Mouse (Mus musculus) right cerebral cortex, adult 18-20 months (tissue): ENCODE results near the gene Pdss1.
"Not testable (repeated sequence)": the region's sequence is repeated elsewhere in the genome, so short reads cannot be mapped to it uniquely, and the experiment has no call there.

Experiments
- DNase-seq: peaks from one replicate; pipeline ENCODE4 v3.0.0; 2022; ENCODE audit warnings: mixed read lengths

Gene Pdss1

DNA sequence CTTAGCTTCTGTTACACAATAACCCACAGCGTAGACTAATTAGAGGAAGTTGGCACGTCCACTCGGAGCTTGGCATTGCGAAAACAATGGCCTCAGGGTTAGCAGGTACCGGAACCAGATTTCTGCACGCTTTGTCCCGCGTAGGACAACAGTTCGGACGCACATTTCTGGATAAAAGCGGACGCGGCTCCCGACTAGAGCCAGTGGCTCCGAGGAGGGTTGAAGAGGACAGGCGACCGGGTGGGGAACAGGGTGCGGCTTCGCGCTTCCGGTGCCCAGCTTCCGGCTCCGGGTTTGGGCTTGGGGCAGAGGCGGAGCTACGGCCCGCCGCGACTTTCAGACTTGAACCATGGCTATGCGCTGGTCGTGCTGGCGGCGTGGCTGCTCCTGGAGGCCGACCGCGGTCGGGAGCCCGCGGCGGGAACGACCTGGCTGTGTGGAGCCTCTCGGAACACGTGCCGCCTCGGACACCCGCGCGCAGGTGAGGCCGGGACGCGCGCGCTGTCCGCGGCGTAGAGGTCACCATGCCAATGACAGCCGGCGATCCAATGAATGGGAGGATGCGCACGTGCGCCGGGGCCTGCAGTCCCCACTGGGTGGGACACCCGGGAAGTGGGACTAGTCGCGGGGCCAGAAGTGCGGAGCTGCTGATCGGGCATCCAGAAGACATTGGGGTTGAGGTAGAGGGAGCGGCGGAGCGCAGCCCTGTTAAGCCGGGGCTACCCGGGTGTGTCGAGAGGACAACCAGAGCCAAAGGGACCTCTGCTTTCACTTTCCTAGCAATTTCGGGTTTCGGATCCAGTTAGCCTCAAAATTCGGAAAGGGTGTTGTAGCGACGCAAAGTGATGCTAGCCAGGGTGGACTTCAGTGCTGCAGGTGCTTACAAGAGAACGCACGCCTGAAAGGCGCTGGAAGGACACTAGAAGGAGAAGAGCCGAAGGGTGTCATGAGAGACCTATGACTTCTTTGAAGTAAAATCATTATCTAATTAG lies at the start of gene Pdss1:
TSS of gene Pdss1 (plus strand) at position 241 of the 992 bp plus-strand sequence.
- DNase-seq: peak; percentile 93

DNA sequence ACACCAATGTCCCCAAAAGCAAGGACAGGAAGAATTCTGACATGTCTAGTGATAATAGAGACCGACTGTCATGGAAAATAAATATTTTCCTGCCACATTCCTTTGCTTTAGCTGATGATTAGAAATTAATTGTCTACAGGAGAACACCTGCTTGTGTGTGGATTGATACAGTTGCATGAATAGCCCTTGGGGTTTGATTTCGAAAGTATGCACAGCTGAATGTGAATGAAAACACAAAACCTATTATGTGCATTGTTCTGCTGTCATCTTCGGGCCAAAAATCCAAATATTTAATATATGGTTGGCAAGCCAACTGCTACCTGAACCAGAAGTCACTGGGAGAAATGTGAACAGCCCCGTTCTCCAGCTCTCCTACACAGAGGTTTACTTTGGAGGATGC lies 43.4 kb upstream of the Pdss1 start:
- DNase-seq: no peak

DNA sequence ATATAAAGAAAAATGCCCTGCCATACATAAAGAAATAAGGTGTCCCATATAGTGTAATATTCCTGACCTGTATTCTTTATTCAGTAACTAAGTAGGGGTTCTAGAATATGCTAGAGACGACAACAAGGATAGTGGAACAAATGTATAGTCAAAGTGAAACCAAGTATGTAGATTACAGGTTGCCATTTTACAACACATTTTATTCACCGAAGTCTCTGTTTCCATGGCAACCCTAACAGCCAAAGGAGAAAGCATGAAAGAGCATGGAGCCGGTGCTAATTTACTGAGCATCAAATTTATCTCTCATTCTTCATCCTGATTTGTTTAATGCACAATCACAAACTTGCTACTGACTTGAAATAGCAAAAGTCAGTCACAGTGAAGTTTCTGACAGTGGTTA lies 37.8 kb upstream of the Pdss1 start:
- peak; percentile 5 for DNase-seq

DNA sequence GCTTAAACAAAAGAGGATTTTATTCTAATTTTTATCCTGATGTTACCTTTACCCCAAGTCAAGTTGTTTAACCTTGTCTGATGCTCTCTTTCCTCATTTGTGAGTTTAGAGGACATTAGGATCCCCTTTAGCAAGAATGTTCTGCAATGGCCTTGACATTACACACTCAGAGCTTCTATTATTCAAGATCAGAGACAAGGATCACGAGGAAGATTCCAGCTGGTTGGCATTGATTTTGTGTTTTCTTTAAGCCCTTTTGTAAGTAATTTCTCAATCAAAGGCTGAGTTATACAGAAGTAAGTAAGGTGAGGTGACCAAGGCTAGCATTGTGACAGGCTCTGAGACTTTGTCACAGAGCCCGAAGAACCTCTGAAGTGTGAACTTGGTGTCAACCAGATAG lies 33.1 kb upstream of the Pdss1 start:
- no peak for DNase-seq

DNA sequence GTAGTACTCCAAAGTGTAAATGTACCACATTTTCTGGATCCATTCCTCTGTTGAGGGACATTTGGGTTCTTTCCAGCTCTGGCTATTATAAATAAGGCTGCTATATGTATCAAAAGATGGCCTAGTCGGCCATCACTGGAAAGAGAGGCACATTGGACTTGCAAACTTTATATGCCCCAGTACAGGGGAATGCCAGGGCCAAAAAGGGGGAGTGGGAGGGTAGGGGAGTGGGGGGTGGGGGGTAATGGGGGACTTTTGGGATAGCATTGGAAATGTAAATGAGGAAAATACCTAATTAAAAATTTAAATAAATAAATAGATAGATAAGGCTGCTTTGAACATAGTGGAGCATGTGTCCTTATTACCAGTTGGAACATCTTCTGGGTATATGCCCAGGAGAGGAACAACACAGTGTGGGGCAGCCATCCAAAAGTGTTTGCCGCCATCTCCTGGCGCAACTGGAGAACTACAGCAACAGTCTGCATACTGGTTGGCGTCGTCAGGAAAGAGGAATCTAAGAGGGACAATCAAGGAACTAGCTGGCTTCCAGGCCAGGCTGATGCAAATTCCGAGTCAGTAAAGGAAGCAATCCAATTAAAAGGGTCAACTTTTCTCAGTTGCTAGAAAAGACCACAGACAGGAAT lies 30.8 kb upstream of the Pdss1 start:
- peak; percentile 72 for DNase-seq

DNA sequence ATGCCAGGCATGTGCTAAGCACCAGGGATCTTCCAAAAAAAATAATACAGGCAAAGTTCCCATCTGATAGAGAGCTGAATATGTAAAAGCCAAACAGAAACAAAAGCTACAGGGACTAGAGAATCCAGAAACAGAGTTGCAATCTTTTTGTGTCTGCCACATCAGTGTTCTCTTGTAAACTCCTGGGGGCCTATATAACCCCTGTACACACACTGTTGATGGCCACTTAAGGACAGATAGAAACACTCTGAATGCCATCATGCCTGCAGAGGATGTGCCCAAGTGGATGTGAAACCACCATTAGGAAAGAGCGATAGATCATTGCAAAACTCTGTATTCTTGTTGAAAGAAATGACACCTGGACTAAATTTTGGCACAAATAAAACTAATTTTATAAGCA lies 29.5 kb upstream of the Pdss1 start:
- no peak for DNase-seq

DNA sequence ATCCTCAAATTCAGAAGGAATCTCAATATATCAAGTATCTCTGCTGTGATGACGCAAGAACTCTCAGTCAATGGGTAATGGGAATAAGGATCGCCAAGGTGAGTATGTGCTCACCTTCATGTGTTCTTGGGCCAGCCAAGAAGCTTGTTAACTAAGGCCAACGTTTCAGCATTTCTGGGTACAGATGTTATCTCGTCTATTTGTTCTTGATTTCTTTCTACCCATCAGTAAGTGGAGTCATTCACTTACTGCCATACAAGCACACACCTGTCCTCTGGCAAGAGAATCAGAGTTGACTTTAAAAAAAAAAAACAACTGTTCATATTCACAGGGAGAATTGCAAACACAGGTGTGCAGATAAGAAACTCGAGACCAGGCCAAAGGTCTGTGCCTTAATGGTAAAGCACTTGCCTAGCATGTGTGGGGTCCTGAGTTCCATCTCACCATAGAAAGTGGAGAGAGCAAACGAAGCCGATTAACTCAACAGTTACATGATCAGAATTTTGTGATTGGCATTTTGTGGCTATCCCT lies 28.4 kb upstream of the Pdss1 start:
- DNase-seq: no peak

DNA sequence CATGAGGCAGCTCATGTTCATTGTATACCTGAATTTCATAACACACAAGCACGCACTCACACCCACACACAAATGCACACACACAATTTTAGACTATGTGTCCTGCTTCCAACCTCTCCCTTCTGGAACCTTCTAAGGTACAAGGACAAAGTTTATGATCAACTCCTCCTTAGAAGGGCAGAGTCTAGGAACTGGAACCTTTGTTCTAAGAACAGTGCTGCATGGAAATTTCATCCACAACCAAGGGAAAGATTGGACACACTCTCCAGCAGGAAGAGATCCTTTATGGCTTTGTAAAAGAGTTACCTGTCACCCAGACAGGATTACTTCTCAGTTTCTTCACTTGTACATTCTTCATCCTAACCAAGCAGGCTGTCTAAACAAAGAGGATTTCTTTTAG lies 22.2 kb upstream of the Pdss1 start:
- no peak for DNase-seq

DNA sequence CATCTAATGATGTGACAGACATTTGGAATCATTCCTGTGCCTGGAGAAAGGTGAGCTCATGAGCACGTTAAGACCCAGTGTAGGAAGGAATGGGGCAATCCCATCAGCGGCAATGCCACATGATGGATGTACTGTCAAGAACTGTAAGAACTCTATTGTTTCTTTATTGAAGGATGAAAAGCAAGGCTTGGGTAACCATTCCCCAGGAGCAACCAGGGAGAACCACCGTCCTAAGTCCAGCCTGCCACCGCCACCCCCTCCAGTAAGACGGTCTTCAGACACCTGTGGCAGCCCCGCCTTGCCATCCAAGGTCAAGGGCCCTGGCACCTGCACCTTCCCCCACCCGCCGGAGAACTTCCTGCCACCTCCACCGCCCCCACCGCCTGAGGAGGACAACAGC lies 20.7 kb upstream of the Pdss1 start:
- no peak for DNase-seq

DNA sequence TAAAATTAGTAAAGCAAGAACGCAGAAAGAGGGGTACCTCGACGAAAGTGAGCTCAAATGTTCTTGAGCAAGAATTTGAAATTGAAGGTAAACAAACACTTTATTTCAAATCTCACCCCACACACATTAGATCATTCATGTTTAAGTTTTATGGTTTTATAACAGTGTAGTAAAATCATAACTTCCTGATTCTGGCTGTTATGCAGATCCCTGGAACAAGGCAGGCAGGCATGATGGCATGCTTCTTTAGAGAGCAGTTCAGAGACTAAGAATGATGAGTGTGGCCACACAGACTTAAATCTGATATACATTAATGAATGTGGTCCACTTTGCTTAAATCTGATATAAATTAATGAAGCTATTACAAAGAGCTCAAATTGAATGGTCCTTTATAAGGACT lies 18.7 kb upstream of the Pdss1 start:
- DNase-seq: no peak

DNA sequence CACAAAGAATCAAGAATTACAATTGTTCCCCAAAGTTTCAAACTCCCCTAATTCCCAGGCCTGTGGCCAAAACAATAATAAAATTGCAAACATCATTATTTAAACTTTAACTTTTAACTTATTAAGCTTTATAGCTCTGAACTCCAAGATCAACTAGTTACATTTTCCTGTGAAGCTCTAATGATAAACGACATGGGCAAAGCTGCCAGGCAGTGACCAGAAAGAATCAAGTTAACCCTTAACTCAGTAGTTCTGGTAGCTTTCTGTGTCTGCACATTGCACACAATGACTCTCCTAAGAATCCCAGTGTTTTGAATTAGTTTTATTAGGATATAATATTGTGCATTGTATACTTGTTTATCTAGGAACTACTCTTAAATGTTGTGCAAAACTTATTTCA lies 16.5 kb upstream of the Pdss1 start:
- DNase-seq: no peak

DNA sequence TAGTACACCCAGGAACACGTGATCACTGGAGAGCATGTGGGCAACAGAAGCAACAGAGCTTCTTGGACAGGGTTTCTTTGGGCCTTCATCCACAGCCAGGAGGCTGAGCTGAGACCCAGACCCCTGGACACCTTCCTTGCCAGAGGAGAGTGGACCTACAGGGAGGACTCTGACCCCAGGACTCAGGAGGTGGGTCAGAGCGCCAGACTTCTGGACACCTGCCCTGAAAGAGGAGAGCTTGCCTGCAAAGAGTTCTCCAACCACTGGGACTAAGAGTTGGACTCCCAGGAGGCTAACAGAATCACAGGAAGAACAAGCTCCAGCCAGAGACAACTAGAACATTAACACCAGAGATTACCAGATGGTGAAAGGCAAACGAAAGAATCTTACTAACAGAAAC lies 14.6 kb upstream of the Pdss1 start:
- not testable (repeated sequence) for DNase-seq

DNA sequence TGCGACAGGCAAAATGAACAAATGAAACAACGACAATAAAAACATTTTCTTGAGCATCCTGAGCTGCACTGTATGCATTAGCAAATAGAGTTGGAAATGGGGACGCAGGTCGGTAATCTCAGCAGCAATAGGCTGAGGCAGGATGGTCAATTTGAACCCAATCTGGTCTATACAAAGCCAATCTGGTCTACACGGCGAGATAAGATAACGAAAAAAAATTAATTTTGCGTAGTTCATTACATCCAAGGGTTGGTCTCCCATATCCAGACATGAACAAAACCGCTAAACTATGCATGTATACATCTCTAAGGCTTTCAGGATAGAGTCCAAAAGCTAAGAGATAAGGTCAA lies 415 bp upstream of the Pdss1 start:
- no peak for DNase-seq

DNA sequence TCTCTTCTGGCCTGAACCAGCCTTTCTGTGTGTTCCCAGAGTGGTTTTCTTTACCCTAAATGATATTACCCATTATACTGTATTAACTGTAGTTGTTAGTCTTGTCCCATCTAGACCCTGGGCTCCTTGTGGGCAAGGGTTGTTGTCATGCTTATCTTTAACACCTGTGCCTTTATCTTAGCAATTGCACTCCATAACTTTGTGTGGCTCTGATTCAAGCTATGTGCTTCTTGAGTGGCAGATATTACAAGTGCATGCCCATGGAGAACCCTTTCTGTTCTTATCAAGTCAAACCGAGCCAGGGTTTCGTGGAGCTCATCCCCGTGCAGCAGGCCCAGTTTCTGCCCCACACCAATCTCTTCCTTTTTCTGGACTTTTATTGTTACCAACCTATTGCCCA lies 8.6 kb downstream of the Pdss1 start:
- no peak for DNase-seq

DNA sequence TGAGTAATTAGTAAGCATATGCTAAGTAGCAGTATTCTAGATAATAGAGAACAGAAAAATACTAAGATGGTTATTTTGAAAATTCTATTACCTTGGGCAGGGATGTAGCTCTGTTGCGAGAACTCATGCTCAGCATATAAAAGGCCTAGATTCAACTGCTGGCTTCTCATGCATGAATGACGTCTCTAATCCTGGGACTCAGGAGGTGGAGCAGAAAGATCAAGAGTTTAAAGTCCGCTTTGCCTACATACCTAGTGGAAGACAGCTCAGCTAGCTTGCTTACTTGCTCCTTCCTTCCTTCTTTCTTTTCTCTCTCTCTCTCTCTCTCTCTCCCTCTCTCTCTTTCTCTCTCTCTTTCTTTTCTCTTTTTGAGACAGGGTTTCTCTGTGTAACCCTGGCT lies 19.1 kb downstream of the Pdss1 start:
- DNase-seq: no peak

DNA sequence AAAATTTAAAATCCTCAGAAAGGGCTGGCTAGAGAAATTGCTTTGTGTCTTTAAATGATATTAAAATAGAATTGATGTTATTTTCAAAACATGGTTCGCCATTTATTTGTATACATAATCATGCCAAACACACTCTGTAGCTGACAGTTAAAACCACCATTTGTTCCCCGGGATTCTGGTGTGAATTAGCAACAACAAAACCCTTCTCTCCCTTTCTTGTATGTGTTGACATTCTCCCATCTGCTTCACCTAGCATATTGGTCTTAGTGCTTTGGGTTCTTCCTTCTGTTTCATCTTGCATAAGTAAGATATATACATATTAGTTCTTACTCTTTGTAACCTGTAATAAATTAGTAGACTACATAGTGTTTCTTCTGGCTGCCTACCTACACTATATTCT lies 23.3 kb downstream of the Pdss1 start:
- DNase-seq: no peak

DNA sequence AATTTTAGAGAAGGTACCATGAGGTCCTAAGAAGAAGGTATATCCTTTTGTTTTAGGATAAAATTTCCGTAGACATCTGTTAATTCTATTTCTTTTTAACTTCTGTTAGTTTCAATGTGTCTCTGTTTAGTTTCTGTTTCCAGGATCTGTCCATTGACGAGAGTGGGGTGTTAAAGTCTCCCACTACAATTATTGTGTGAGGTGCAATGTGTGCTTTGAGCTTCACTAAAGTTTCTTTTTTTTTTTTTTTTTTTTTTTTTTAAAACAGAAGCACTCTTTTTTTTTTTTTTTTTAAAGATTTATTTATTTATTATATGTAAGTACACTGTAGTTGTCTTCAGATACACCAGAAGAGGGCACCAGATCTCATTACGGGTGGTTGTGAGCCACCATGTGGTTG lies 30.6 kb downstream of the Pdss1 start:
- DNase-seq: not testable (repeated sequence)

DNA sequence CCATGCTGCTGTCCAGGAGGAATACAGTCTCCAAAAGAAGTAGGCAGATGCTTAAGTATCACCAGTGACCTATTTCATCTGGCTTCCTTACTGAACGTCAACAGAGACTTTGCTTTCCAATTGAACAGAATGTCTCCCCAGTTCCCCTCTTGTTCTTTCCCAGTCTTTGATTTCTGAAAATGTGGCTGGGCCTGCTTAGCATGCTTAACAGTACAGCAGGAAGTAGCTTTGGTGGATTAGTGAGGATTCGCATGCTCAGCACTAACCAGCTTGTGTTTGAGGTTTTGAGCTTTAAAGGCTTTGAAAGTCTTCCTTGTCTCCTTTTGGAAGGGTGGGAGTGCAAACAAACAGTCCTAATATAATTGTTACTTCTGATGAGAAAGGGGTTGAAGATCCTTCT lies 32.9 kb downstream of the Pdss1 start:
- DNase-seq: no peak

DNA sequence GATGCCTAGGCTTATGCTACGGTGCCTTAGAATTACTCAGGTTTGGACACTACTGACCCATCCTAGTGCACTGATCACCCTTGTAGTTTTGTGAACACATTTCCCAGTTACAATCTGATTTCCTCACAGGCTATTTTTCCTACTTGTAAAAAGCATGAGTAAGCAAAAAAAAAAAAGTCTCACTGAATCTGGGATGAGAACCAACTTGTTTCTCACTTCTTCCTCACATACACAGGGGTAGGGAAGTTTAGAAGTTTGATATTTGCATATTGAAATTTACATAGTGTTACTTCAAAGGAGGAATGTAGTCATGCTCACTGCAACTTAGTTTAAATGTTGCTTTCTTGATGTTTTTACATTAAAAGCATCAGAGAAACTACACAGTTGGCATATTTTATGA lies 38.2 kb downstream of the Pdss1 start:
- DNase-seq: no peak

DNA sequence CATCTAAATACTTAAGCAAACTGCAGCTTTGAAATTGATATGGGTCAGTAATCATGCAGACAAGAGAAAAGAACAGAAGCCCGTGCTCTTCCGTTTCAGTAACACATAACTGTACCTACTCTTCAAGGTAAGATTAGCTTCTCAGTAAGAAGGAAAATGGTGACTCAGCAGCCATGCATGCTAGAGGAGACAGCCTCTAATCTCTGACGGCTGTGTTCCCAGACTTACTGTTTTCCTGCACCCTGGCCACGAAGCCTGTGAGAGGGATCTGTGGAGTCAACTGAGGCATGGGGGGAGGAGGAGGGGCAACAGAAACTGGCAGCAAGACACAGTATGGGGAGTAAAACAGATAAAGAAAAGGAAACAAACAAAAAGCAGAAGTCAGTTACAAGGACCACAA lies 54.6 kb downstream of the Pdss1 start:
- DNase-seq: no peak

DNA sequence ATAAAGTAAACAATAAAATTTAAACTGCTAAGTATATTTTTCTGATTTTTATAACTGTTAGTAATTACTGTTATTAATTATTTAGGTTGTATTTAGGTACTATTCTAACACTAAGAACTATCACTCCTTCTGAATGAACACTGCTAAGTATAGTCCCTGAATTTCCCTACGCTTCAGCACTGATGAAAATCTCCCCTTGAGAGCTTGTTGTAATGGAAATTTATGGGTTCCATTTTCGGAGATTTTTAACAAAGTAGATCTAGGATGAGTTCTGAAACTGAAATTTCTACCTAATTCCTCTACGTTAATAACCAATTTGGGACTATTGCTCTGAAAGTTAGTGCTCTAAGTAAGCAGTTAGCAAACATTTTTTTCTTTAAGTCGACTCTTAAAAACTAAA lies 59.0 kb downstream of the Pdss1 start:
- no peak for DNase-seq

DNA sequence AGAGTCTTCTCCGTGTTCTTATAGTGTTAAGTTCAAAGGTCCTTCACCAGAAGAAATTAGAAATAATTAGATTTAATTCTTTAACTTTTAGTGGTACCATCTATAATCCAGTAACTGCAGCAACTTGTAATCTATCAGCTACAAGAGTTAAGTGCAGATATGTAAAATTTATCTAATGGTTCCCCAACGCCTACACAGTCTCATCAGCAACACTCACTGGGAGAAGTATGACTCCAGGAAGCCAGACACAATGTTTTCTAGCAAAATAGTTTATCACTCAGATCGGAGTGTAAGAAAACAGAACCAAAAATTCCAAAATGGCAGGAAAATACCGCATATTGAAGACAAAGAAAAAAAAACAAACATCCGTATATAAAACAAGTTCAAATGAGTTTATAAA lies 60.6 kb downstream of the Pdss1 start:
- DNase-seq: no peak

DNA sequence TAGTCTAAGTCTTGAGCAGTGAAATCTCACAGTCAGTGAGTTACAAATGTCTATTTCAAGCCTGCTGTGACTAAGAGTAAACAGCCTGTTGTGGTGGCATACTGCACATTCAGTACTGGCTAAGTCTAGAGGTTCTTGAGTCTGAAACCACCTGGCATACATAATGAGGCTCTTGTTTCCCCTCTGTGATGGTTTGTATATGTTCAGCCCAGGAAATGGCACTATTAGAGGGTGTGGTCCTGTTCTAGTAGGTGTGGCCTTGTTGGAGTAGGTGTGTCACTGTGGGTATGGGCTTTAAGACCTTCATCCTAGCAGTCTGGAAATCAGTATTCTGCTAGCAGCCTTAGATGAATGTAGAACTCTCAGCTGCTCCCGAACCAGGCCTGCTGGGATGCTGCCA lies 62.1 kb downstream of the Pdss1 start:
- DNase-seq: no peak

DNA sequence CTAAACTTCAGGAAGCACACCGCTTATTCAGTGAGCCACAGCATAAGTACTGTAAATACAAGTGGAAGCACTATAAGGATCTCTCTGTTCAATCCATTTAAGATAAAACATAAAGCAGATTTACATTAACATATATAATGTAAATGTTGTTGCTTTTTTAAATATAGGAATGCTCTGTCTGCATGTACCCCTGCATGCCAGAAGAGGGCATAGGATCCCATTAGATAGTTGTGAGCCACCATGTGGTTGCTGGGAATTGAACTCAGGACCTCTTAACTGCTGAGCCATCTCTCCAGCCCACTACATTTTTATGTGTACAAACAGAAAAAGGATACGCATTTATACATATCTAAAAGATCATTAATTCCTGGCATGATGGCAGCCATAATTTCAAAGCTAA lies 66.4 kb downstream of the Pdss1 start:
- no peak for DNase-seq
